Mouse (Mus musculus) small intestine, adult 2 months (tissue): ENCODE results near the gene Cdk12. TPM values are rescaled to one million over a fixed set of nuclear protein-coding genes. Genes with fewer than 3 reads are reported as not detected.
A peak's percentile ranks its signal among the peaks of the same experiment; 100 is the strongest.

ENCODE experiments used
- H3K27ac ChIP-seq: fragments of 200-500 bp; 2 replicates; pipeline ENCODE4 v1.5.1; 2012; ENCODE audit warnings: low read depth, low read length, control low read depth, inconsistent platforms; ENCODE audit not compliant: insufficient read depth
- H3K27me3 ChIP-seq: fragments of 200-500 bp; 2 replicates; pipeline ENCODE4 v1.6.1; 2012; ENCODE audit warnings: mild to moderate bottlenecking, moderate library complexity, low read length, inconsistent platforms; ENCODE audit not compliant: control insufficient read depth, insufficient read depth
- H3K36me3 ChIP-seq: fragments of 200-500 bp; 2 replicates; pipeline ENCODE4 v1.6.1; 2012; ENCODE audit warnings: mild to moderate bottlenecking, low read length, control low read depth, inconsistent platforms; ENCODE audit not compliant: control insufficient read depth, insufficient read depth
- H3K4me1 ChIP-seq: fragments of 200-500 bp; 2 replicates; pipeline ENCODE4 v1.6.1; 2012; ENCODE audit warnings: low read length, inconsistent platforms, mixed read lengths; ENCODE audit not compliant: control insufficient read depth, insufficient read depth, insufficient read length
- H3K4me3 ChIP-seq: fragments of 200-500 bp; 2 replicates; pipeline ENCODE4 v1.5.1; 2012; ENCODE audit warnings: low read depth, mild to moderate bottlenecking, control low read depth, inconsistent platforms, low read length, moderate library complexity
- CTCF ChIP-seq: fragments of 200-500 bp; IDR thresholded peaks from 2 replicates; pipeline ENCODE4 v1.5.1; 2012; ENCODE audit warnings: low read depth, mild to moderate bottlenecking, control low read depth, inconsistent platforms, low read length, moderate library complexity, mixed read lengths; ENCODE audit not compliant: insufficient replicate concordance, insufficient read length; ENCODE audit errors: extremely low read depth
- POLR2A ChIP-seq: fragments of 200-500 bp; IDR thresholded peaks from 2 replicates; pipeline ENCODE4 v1.6.1; 2012; ENCODE audit warnings: low read depth, mild to moderate bottlenecking, control low read depth, inconsistent platforms, low read length, moderate library complexity
- WGBS: fragments of 180-500 bp; shearing (Covaris S2); methylation state at CpG from one replicate; pipeline ENCODE4 v1.1.7; 2018; 5-methylcytosine and 5-hydroxymethylcytosine counted together
- polyA plus RNA-seq: library from polyadenylated mRNA; depleted of rRNA; stranded (reverse); fragments of >200 nt; gene quantifications from 2 replicates; pipeline ENCODE4 v1.2.3, GENCODE M21; 2012

The Cdk12 gene
- polyA plus RNA-seq, 1 experiment, result 8.1 TPM

- Histone ChIP-seq H3K27ac (no peak overlapping the region), H3K4me1 (peaks cover 3% of the 10 kb centered on the region; the same call in 1 of the 2 replicates), H3K36me3 (peaks cover 4% of the 10 kb centered on the region; the same call in 1 of the 2 replicates), H3K4me3 (no peak overlapping the region), H3K27me3 (no peaks in the 10 kb centered on the region)
- no peak for TF ChIP-seq POLR2A
- no peak for TF ChIP-seq CTCF
- WGBS, result 5% methylated on average over 16 of the region's 17 CpGs
Measured at GRCm38 (mm10) chr11:98284230-98284629, 81.4 kb downstream of the Cdk12 start.

DNA sequence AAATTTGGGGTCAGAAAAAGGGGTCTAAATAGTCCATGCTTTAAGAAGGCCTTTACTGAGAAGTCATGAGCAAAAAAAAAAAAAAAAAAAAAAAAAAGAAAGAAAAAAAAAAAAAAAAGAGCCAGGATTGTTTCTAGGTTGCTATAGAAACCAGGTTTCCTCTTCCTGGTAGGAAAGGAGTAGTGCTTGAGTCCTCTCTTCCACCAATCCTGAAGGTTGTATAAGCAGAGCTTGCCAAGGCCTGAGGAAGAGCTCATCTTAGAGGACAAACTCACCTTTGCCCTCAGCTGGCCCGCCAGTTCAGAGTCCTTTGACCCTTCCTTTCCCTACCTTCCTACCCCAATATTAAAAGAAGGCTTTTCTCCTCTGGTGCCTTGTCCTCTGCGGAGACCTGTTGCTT is 82.5 kb downstream of the Cdk12 start:
- WGBS, result 31% methylated on average over 2 of the region's 2 CpGs

GRCm38 (mm10) chr11:98287531-98287930 is 84.7 kb downstream of the Cdk12 start:
- no peak for TF ChIP-seq POLR2A
- TF ChIP-seq CTCF, result no peak
- Histone ChIP-seq H3K27ac (no peak overlapping the region), H3K4me3 (no peak overlapping the region), H3K4me1 (peaks cover 3% of the 10 kb centered on the region; the same call in 1 of the 2 replicates), H3K36me3 (no peaks in the 10 kb centered on the region), H3K27me3 (no peaks in the 10 kb centered on the region)
- 41% methylated on average over 5 of the region's 5 CpGs for WGBS

More for the DNA sequence above, 82.5 kb downstream of the Cdk12 start:
- Histone ChIP-seq H3K4me1 (peaks cover 3% of the 10 kb centered on the region; the same call in 1 of the 2 replicates), H3K36me3 (no peaks in the 10 kb centered on the region), H3K4me3 (no peak overlapping the region), H3K27me3 (no peaks in the 10 kb centered on the region), H3K27ac (no peak overlapping the region)
- TF ChIP-seq POLR2A (no peak), CTCF (no peak)

DNA sequence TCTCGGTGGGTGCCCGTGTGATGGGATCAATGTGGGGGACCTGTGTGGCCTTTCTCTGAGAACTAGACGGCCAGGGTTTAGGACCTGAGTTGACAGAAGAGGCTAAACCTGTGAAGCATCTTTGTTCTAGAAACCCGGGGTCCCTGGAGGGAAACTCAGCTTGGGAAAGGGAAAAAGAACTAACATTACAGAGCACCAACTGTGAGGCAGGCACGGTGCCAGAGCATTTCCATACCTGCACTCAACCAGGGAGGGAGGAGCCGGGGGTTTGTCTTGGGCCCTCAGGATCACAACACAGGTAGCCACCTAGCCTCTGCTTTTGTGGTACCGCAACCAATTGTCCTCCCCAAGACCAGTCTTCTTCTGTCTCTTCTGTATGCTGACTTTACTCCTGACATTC is 85.1 kb downstream of the Cdk12 start:
- no peak overlapping the region for H3K4me3 ChIP-seq
- no peak overlapping the region for H3K27ac ChIP-seq
- H3K27me3 ChIP-seq, result no peaks in the 10 kb centered on the region
- no peaks in the 10 kb centered on the region for H3K36me3 ChIP-seq
- peaks cover 3% of the 10 kb centered on the region; the same call in 1 of the 2 replicates for H3K4me1 ChIP-seq
- 50% methylated on average over 7 of the region's 7 CpGs for WGBS
- no peak for TF ChIP-seq POLR2A
- no peak for TF ChIP-seq CTCF

DNA sequence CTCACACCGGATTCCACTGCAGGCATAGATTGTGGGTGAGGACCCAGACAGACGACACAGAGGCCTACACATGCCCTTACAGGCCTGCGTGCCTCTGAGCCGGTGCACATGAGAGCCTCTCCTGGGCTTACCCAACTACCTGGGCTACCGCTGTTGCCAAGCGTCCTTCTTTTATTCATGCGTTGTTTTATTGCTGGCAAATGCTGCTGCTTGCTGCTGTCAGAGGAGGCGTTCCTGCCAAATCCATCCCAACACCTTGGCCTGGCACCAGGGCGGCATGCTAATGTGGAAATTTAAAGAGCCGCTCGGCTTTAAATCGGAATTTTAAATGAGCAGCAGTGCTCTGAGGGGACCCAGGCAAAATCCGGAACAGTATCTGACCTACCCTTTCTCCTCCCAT is 87.0 kb downstream of the Cdk12 start:
- no peaks in the 10 kb centered on the region for H3K4me1 ChIP-seq
- H3K27me3 ChIP-seq, result peaks cover 6% of the 10 kb centered on the region
- WGBS, result 53% methylated on average over 13 of the region's 13 CpGs

GRCm38 (mm10) chr11:98290906-98291305 is 88.0 kb downstream of the Cdk12 start:
- WGBS, result 53% methylated on average over 2 of the region's 2 CpGs
- TF ChIP-seq CTCF (no peak), POLR2A (no peak)
- H3K27ac ChIP-seq, result no peak overlapping the region
- no peak overlapping the region for H3K4me3 ChIP-seq
- H3K36me3 ChIP-seq, result no peaks in the 10 kb centered on the region
- H3K27me3 ChIP-seq, result peaks cover 13% of the 10 kb centered on the region
- no peaks in the 10 kb centered on the region for H3K4me1 ChIP-seq

More for the DNA sequence above, 87.0 kb downstream of the Cdk12 start:
- TF ChIP-seq CTCF, result no peak
- no peak for TF ChIP-seq POLR2A
- no peaks in the 10 kb centered on the region for H3K36me3 ChIP-seq
- no peak overlapping the region for H3K4me3 ChIP-seq
- H3K27ac ChIP-seq, result no peak overlapping the region

DNA sequence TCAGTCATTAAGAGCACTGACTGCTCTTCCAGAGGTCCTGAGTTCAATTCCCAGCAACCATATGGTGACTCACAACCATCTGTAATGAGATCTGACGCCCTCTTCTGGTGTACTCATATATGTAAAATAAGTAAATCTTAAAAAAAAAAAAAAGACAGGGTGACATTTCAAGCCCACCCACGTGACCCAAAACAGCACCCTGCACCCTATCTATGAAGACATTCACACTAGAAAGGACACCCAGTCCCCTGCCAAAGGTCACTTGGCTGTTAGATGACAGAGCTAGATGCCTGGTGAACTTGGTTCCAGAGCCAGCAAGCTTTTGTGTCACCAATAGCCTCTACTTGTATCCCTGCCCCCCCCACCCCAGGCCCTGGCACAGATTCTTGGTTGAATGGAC is 90.2 kb downstream of the Cdk12 start:
- Histone ChIP-seq H3K4me3 (no peak overlapping the region), H3K27ac (no peak overlapping the region), H3K4me1 (no peaks in the 10 kb centered on the region), H3K36me3 (no peaks in the 10 kb centered on the region), H3K27me3 (peaks cover 13% of the 10 kb centered on the region)
- WGBS, result 24% methylated on average over 2 of the region's 2 CpGs
- TF ChIP-seq CTCF, result no peak
- no peak for TF ChIP-seq POLR2A

- no peaks in the 10 kb centered on the region for H3K36me3 ChIP-seq
- 1% methylated on average over 58 of the region's 58 CpGs for WGBS
- TF ChIP-seq POLR2A (no peak), CTCF (no peak)
- no peaks in the 10 kb centered on the region for H3K4me1 ChIP-seq
- H3K27me3 ChIP-seq, result peaks cover 13% of the 10 kb centered on the region
- peak overlapping the region; percentile 69 for H3K4me3 ChIP-seq
- H3K27ac ChIP-seq, result no peak overlapping the region
Measured at GRCm38 (mm10) chr11:98294188-98295012, 91.5 kb downstream of the Cdk12 start.
